Mouse (Mus musculus): ENCODE data around the gene Mrpl30. TPM values are rescaled to one million over a fixed set of nuclear protein-coding genes. Genes with fewer than 3 reads are reported as not detected.

Mrpl30 gene
- polyA plus RNA-seq, 1 experiment from 2014 or later = 261 TPM

DNA sequence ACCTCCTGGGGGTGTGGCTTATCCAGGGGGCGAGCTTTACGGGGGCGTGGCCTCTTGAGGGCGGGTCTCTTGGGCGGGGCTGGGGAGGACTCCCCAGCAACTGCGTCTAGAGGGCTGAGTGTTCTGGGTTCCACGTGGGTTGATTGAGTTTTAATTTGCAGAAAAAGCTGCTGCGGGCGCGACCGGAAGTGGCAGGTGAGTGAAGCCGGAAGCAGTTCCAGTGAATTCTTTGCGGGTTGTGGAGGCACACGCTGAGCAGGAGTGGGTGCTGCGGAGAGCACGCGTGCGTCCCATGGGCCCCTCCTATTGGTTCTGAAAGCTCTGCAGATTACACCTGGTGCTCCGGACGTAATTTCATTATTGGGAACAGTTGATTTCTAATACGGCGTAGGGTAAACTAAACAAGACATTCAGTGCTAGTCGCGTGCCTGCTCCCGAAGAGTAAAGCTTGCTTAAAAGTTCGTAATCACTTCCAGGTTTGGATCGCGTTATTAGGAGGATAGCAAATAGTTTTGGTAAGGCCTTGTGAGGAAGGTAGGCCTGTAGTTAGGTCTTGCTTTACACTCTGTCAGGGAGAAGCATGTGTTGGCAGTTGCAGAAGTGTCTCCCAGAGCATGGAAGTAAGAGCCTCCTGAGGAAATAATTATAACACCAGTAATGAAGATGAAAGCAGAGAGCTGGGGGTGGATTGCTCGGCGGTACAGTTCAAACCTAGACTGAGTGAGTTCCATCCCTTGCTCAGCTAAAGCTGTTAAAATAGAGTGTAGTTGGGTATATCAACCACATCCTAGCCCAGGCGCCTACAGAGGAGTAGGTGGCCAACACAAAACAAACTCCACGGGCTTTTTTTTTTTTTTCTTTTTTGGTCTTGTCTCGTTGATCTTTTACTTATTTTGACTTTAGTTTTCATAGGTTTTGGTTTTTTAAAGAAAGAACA, 17.9 kb upstream of the Mrpl30 start:
- no peaks in the 10 kb centered on the region for H3K9me3 ChIP-seq (ENCODE audit: control insufficient read depth)
- H3K4me1 ChIP-seq (replicated peaks; ENCODE audit: control insufficient read depth, insufficient read depth, low read length) = no peaks in the 10 kb centered on the region
- H3K27me3 ChIP-seq (replicated peaks; ENCODE audit: control insufficient read depth, insufficient read depth, low read length) = no peaks in the 10 kb centered on the region
- peak overlapping the region; percentile 79 for H3K4me2 ChIP-seq (replicated peaks; ENCODE audit: low read depth)
- WGBS = 3% methylated on average over 33 of the region's 33 CpGs
- H3K36me3 ChIP-seq (ENCODE audit: control insufficient read depth, insufficient read depth) = peaks cover 22% of the 10 kb centered on the region
- peak overlapping the region; percentile 57 for H3K27ac ChIP-seq (ENCODE audit: low read depth, low read length)
- peak overlapping the region; percentile 42 for H3K4me3 ChIP-seq (ENCODE audit: low read depth, low read length)
- peak; percentile 83 for ATAC-seq
- TF ChIP-seq CTCF (IDR thresholded peaks at IDR 0.05; ENCODE audit: low read depth) = no peak
- H3K9ac ChIP-seq (ENCODE audit: low read depth, low read length) = peak overlapping the region; percentile 48

DNA sequence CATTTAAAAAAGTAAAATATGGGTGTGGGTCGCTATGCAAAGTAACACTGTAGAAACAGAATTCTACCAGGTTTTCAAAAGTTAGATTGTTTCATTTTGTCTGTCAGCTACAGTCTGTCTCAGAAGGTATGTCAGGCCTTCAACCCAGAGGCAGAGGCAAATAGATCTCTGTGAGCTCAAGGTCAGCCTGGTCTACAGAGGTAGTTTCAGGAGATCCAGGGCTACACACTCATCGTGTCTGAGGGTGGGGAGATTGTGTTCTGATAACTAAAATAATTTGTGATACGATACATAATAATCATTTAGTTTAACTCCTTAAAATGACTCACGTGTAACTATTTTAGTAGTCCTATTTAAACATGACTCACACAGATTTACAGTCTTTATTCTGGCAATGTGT, 17.1 kb upstream of the Mrpl30 start:
- Histone ChIP-seq H3K36me3 (ENCODE audit: control insufficient read depth, insufficient read depth) (peaks cover 29% of the 10 kb centered on the region), H3K27ac (ENCODE audit: low read depth, low read length) (no peak overlapping the region), H3K27me3 (replicated peaks; ENCODE audit: control insufficient read depth, insufficient read depth, low read length) (no peaks in the 10 kb centered on the region), H3K4me3 (ENCODE audit: low read depth, low read length) (no peak overlapping the region), H3K9me3 (ENCODE audit: control insufficient read depth) (no peaks in the 10 kb centered on the region), H3K4me1 (replicated peaks; ENCODE audit: control insufficient read depth, insufficient read depth, low read length) (no peaks in the 10 kb centered on the region), H3K4me2 (replicated peaks; ENCODE audit: low read depth) (peak overlapping the region; percentile 79), H3K9ac (ENCODE audit: low read depth, low read length) (no peak overlapping the region)
- 54% methylated on average over 4 of the region's 4 CpGs for WGBS
- ATAC-seq = no peak
- no peak for TF ChIP-seq CTCF (IDR thresholded peaks at IDR 0.05; ENCODE audit: low read depth)

DNA sequence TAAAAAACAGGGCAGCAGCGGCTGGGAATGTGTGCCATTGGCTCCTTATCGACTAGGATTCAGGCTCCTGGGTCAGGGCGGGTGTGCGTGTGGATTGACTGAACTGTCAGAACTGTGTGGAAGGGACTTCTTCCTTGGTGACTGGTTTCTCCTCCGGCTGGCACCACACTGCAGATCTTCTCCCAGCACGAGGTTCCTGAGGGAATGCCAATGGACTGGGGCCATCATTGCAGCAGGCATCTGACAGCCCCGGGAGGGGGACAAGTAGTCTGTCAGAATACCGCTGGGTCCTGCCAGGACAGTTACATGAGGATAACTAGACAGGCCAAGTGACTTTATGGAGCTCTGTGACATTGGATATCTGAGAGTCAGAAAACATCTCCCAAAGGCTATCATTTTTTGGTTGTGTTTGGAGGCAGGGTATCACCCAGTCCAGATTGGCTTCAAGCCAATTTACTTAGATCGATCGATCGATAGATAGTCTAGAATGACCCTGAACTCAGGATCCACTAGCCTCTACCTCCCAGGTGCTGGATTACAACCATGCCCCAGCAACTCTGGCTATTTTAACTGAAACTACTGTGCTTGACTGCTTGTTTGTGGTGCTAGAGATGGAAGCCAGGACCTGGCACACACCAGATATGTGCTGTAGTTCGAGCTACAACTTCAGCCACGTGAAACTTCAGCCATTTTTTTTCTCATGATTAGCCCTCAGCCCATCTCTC, 12.4 kb upstream of the Mrpl30 start:
- no peak overlapping the region for H3K9ac ChIP-seq (ENCODE audit: low read depth, low read length)
- H3K4me3 ChIP-seq (ENCODE audit: low read depth, low read length) = no peak overlapping the region
- TF ChIP-seq CTCF (IDR thresholded peaks at IDR 0.05; ENCODE audit: low read depth) = no peak
- H3K9me3 ChIP-seq (ENCODE audit: control insufficient read depth) = no peaks in the 10 kb centered on the region
- no peak for ATAC-seq
- no peak overlapping the region for H3K27ac ChIP-seq (ENCODE audit: low read depth, low read length)
- H3K4me2 ChIP-seq (replicated peaks; ENCODE audit: low read depth) = no peak overlapping the region
- H3K36me3 ChIP-seq (ENCODE audit: control insufficient read depth, insufficient read depth) = peaks cover 73% of the 10 kb centered on the region
- no peaks in the 10 kb centered on the region for H3K27me3 ChIP-seq (replicated peaks; ENCODE audit: control insufficient read depth, insufficient read depth, low read length)
- 95% methylated on average over 13 of the region's 13 CpGs for WGBS
- no peaks in the 10 kb centered on the region for H3K4me1 ChIP-seq (replicated peaks; ENCODE audit: control insufficient read depth, insufficient read depth, low read length)

GRCm38 (mm10) chr1:37883411-37883810, 6.9 kb upstream of the Mrpl30 start:
- Histone ChIP-seq H3K4me3 (ENCODE audit: low read depth, low read length) (no peak overlapping the region), H3K4me2 (replicated peaks; ENCODE audit: low read depth) (no peak overlapping the region), H3K27me3 (replicated peaks; ENCODE audit: control insufficient read depth, insufficient read depth, low read length) (no peaks in the 10 kb centered on the region), H3K9ac (ENCODE audit: low read depth, low read length) (no peak overlapping the region), H3K36me3 (ENCODE audit: control insufficient read depth, insufficient read depth) (peaks cover 60% of the 10 kb centered on the region), H3K4me1 (replicated peaks; ENCODE audit: control insufficient read depth, insufficient read depth, low read length) (no peaks in the 10 kb centered on the region), H3K9me3 (ENCODE audit: control insufficient read depth) (no peaks in the 10 kb centered on the region), H3K27ac (ENCODE audit: low read depth, low read length) (no peak overlapping the region)
- no peak for ATAC-seq
- TF ChIP-seq CTCF (IDR thresholded peaks at IDR 0.05; ENCODE audit: low read depth) = no peak
- 85% methylated on average over 4 of the region's 4 CpGs for WGBS

- WGBS = 81% methylated on average over 4 of the region's 4 CpGs
- no peak for TF ChIP-seq CTCF (IDR thresholded peaks at IDR 0.05; ENCODE audit: low read depth)
- Histone ChIP-seq H3K27me3 (replicated peaks; ENCODE audit: control insufficient read depth, insufficient read depth, low read length) (no peaks in the 10 kb centered on the region), H3K4me2 (replicated peaks; ENCODE audit: low read depth) (no peak overlapping the region), H3K27ac (ENCODE audit: low read depth, low read length) (no peak overlapping the region), H3K9me3 (ENCODE audit: control insufficient read depth) (no peaks in the 10 kb centered on the region), H3K4me1 (replicated peaks; ENCODE audit: control insufficient read depth, insufficient read depth, low read length) (0 out of 2 replicates have a peak, but pooled peaks cover 5% of the 10 kb centered on the region), H3K9ac (ENCODE audit: low read depth, low read length) (no peak overlapping the region), H3K4me3 (ENCODE audit: low read depth, low read length) (no peak overlapping the region), H3K36me3 (ENCODE audit: control insufficient read depth, insufficient read depth) (peaks cover 50% of the 10 kb centered on the region)
- ATAC-seq = no peak; the same call in 1 of the 2 replicates
Measured at GRCm38 (mm10) chr1:37884451-37884850, 5.8 kb upstream of the Mrpl30 start.

DNA sequence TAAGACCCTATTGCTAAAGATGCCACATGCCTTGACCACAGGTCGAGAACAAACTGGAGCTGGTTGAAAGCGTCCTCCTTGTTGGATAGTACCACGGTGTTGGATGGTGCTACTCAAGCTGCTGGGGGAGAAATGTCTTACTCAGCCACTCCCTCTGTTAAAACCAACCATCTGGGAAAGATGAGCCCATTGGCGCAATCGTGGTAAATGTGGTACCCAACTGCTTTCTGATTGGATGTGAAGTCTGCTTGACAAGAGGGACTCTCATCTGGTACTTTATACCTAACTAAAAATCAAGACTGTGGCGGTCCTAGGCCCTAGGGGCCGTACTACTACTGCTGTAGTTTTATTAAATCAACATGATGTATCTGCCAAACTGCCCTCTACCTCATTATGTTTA, 1.1 kb upstream of the Mrpl30 start:
- no peak for TF ChIP-seq CTCF (IDR thresholded peaks at IDR 0.05; ENCODE audit: low read depth)
- H3K9ac ChIP-seq (ENCODE audit: low read depth, low read length) = peak overlapping the region; percentile 70
- H3K36me3 ChIP-seq (ENCODE audit: control insufficient read depth, insufficient read depth) = peaks cover 10% of the 10 kb centered on the region
- H3K4me1 ChIP-seq (replicated peaks; ENCODE audit: control insufficient read depth, insufficient read depth, low read length) = 0 out of 2 replicates have a peak, but pooled peaks cover 7% of the 10 kb centered on the region
- peak overlapping the region; percentile 77 for H3K4me2 ChIP-seq (replicated peaks; ENCODE audit: low read depth)
- ATAC-seq = no peak
- peak overlapping the region; percentile 85 for H3K4me3 ChIP-seq (ENCODE audit: low read depth, low read length)
- WGBS = 81% methylated on average over 7 of the region's 7 CpGs
- 0 out of 2 replicates have a peak overlapping the region, but pooled peaks have one; percentile 87 for H3K27ac ChIP-seq (ENCODE audit: low read depth, low read length)
- H3K9me3 ChIP-seq (ENCODE audit: control insufficient read depth) = no peaks in the 10 kb centered on the region
- H3K27me3 ChIP-seq (replicated peaks; ENCODE audit: control insufficient read depth, insufficient read depth, low read length) = no peaks in the 10 kb centered on the region

Measured in intestine, postnatal 0 days (tissue).